Mouse (Mus musculus) mammary gland, adult 2 months (tissue): ENCODE measurements around the gene Mrpl41. TPM values are rescaled to one million over a fixed set of nuclear protein-coding genes. Genes with fewer than 3 reads are reported as not detected.

Experiments
- polyA plus RNA-seq: library from polyadenylated mRNA; depleted of rRNA; stranded (reverse); fragments of >200 nt; gene quantifications from 2 replicates; pipeline ENCODE4 v1.2.3, GENCODE M21; 2012; ENCODE audit warnings: low replicate concordance; rRNA removed

Mrpl41 gene
- polyA plus RNA-seq, result 26.2 and 28.3 TPM in 2 replicates

GRCm38 (mm10) chr2:24974906-24975703 lies at the start of gene Mrpl41:
Gene Mrpl41, minus strand, starts transcription at chr2:24975098.

DNA sequence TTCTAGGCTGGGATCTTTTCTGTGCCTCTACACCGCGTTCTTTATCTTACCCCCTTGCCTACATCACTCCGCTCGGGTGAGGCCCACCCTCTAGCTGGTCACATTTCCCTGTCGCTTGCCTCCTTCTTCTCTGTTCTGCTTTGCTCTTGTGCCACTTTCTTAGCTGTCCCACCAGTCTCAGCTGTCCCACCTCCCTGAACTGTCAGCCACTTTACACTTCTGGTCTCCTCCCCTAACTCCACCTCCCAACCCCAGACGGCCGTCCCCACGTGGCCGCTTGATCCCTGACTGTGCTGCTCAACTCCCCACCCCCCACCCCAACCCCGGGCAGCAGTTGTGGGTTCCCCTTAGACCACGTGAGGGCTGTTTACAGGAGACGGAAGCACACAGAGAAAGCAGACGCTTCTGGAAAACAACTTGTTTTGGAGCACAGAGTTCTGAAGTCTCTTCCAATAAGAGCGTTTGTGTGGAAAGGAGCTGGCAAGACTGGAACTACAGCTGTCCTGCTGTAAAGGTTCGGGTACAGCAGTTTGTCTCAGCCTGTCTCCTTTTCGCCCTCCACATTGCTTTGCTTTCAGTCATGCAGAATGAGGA lies 903 bp upstream of the Mrpl41 start, which contains the start of gene Pnpla7:
Gene Pnpla7, plus strand, starts transcription at position 330 of the 594 bp plus-strand sequence.

GRCm38 (mm10) chr2:24962304-24963000 lies 12.4 kb downstream of the Mrpl41 start, which contains the start of gene Dph7:
Gene Dph7, plus strand, starts transcription at chr2:24962400.

GRCm38 (mm10) chr2:24949421-24950188 lies 25.3 kb downstream of the Mrpl41 start, which contains the start of gene Zmynd19:
Gene Zmynd19, plus strand, starts transcription at chr2:24949792.

GRCm38 (mm10) chr2:24935057-24935796 lies 39.7 kb downstream of the Mrpl41 start, which contains the start of gene Arrdc1:
Gene Arrdc1, minus strand, starts transcription at chr2:24935252.

Other genes starting within 250 kb of the Mrpl41 start
- 4.3 and 7.0 TPM in 2 replicates for gene Cacna1b, start 211.9 kb downstream of the Mrpl41 start, polyA plus RNA-seq
- 55.1 and 81.6 TPM in 2 replicates for gene Ehmt1, start 55.5 kb downstream of the Mrpl41 start, polyA plus RNA-seq
- gene Arrdc1, start 39.8 kb downstream of the Mrpl41 start, polyA plus RNA-seq, result 208 and 219 TPM in 2 replicates
- 4.2 and 5.6 TPM in 2 replicates for gene Zmynd19, start 25.3 kb downstream of the Mrpl41 start, polyA plus RNA-seq
- 15.6 and 19.0 TPM in 2 replicates for gene Dph7, start 12.7 kb downstream of the Mrpl41 start, polyA plus RNA-seq
- 23.6 and 35.9 TPM in 2 replicates for gene Pnpla7, start 935 bp upstream of the Mrpl41 start, polyA plus RNA-seq
- 113 and 165 TPM in 2 replicates for gene Nsmf, start 79.3 kb upstream of the Mrpl41 start, polyA plus RNA-seq
- 0.11 and 0.26 TPM in 2 replicates for gene Entpd8, start 105.2 kb upstream of the Mrpl41 start, polyA plus RNA-seq
- gene Noxa1, start 120.1 kb upstream of the Mrpl41 start, polyA plus RNA-seq, result 0.07 and 0.16 TPM in 2 replicates
- 15.2 and 32.0 TPM in 2 replicates for gene Nrarp, start 205.7 kb upstream of the Mrpl41 start, polyA plus RNA-seq
- 34.9 and 70.8 TPM in 2 replicates for gene Tor4a, start 221.8 kb upstream of the Mrpl41 start, polyA plus RNA-seq
- 51.7 and 97.1 TPM in 2 replicates for gene Nelfb, start 236.4 kb upstream of the Mrpl41 start, polyA plus RNA-seq
- 0.23 TPM in 1 of 2 replicates, not detected in the other for gene Stpg3, start 239.5 kb upstream of the Mrpl41 start, polyA plus RNA-seq
- gene Fam166a, start 243.6 kb upstream of the Mrpl41 start, polyA plus RNA-seq, result 0.17 and 0.19 TPM in 2 replicates
- gene Tubb4b, start 249.6 kb upstream of the Mrpl41 start, polyA plus RNA-seq, result 306 and 366 TPM in 2 replicates